Mouse (Mus musculus): ENCODE results near the gene Tspan13. TPM values are rescaled to one million over a fixed set of nuclear protein-coding genes. Genes with fewer than 3 reads are reported as not detected.

Tspan13 gene
- total and polyA plus RNA-seq, 2 experiments: 0.74 to 1.9 TPM

DNA sequence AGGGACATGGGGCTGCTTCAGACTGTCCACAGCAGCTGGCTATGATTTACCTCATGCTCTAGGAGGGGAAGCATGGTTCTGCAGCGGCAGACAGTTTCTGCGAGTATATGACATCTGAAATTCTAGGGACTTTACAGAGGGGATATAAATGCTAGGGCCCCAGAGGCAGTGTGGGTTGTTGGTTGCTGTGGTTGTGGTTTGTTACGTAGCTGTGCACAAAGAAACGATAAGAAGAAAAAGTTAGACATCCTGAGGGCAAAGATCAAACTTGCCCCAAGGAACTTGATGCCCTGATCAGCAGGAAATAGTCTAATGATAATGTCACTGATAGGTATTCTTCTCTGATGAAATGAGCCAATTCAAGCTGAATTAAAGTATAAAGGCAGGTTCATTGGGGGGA is 22.7 kb downstream of the Tspan13 start:
- H3K79me2 ChIP-seq (ENCODE audit: control insufficient read depth, insufficient read depth, low read length): no peaks in the 10 kb centered on the region
- no peaks in the 10 kb centered on the region for H3K36me3 ChIP-seq (ENCODE audit: control insufficient read depth, insufficient read depth, low read length)
- H3K27me3 ChIP-seq (ENCODE audit: control insufficient read depth, insufficient read depth, low read length): no peaks in the 10 kb centered on the region
- DNase-seq (ENCODE audit: extremely low read depth, low read depth, low spot score): no peak
- H3K4me1 ChIP-seq (ENCODE audit: control insufficient read depth, insufficient read depth, low read length): no peaks in the 10 kb centered on the region
- TF ChIP-seq CTCF (IDR thresholded peaks at IDR 0.05; ENCODE audit: low read depth, low read length) (no peak), POLR2A (IDR thresholded peaks at IDR 0.05; ENCODE audit: extremely low read depth, insufficient read depth, low read length) (no peak)
- H3K4me3 ChIP-seq (ENCODE audit: insufficient read depth, low read depth, low read length): no peak overlapping the region
- H3K27ac ChIP-seq (replicated peaks; ENCODE audit: insufficient read depth, low read depth, low read length): no peak overlapping the region
- no peak overlapping the region for H3K9ac ChIP-seq (ENCODE audit: low read depth, low read length)
- 87% methylated on average over 4 of the region's 4 CpGs for WGBS

DNA sequence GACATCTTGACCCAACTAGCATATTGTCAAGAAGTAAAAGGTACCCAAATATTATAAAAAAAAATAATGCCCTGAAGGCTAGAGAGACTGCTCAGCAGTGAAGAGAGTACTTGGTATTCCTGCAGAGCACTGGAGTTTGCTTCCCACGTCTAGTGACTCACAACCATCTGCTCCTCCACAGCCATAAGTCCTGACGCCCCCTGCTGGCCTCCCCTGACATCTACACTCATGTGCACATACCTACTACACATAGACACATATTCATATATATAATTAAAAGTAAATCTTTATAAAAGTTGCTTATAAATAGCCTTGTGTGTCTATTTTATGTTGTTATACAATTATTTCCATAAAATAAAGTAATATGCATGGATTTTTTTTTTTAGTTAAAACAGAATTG is 24.5 kb downstream of the Tspan13 start:
- Histone ChIP-seq H3K4me1 (ENCODE audit: control insufficient read depth, insufficient read depth, low read length) (no peaks in the 10 kb centered on the region), H3K27me3 (ENCODE audit: control insufficient read depth, insufficient read depth, low read length) (no peaks in the 10 kb centered on the region), H3K9ac (ENCODE audit: low read depth, low read length) (no peak overlapping the region), H3K36me3 (ENCODE audit: control insufficient read depth, insufficient read depth, low read length) (no peaks in the 10 kb centered on the region), H3K27ac (replicated peaks; ENCODE audit: insufficient read depth, low read depth, low read length) (no peak overlapping the region), H3K4me3 (ENCODE audit: insufficient read depth, low read depth, low read length) (no peak overlapping the region), H3K79me2 (ENCODE audit: control insufficient read depth, insufficient read depth, low read length) (no peaks in the 10 kb centered on the region)
- no peak for DNase-seq (ENCODE audit: extremely low read depth, low read depth, low spot score)
- WGBS: 76% methylated on average over 2 of the region's 2 CpGs
- TF ChIP-seq CTCF (IDR thresholded peaks at IDR 0.05; ENCODE audit: low read depth, low read length) (no peak), POLR2A (IDR thresholded peaks at IDR 0.05; ENCODE audit: extremely low read depth, insufficient read depth, low read length) (no peak)

DNA sequence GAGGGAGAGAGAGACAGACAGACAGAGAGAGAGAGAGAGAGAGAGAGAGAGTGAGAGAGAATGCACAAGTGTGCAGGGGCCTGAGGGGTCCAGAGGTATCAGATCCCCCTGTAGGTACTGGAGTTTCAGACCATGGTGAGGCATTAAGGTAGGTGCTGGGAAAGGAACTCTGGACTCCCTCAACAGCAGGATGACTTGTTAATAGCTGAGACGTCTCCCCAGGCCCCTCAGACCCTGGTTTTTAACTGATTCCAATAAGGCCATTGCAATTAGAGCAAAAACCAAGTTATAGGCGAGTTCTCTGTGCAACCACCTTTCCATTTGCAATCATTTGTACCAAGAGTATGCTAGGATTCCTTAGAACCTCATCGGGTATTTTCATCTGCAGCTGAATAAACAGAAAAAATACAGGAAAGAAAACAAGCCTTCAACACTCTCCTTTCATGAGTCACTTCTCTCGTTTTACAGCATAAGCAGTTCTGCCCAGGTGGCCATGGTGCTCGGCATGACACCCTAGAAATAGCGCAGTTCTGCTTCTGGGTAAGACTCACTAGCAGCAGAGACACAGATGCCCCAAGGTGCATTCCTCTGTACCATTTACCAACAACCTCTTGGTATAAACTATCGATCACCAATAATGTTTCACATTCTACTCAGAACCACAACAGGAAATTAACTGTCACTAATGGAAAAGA is 28.9 kb downstream of the Tspan13 start:
- no peaks in the 10 kb centered on the region for H3K27me3 ChIP-seq (ENCODE audit: control insufficient read depth, insufficient read depth, low read length)
- DNase-seq (ENCODE audit: extremely low read depth, low read depth, low spot score): no peak
- TF ChIP-seq POLR2A (IDR thresholded peaks at IDR 0.05; ENCODE audit: extremely low read depth, insufficient read depth, low read length): no peak
- TF ChIP-seq CTCF (IDR thresholded peaks at IDR 0.05; ENCODE audit: low read depth, low read length): no peak
- 87% methylated on average over 7 of the region's 7 CpGs for WGBS
- no peaks in the 10 kb centered on the region for H3K4me1 ChIP-seq (ENCODE audit: control insufficient read depth, insufficient read depth, low read length)
- H3K27ac ChIP-seq (replicated peaks; ENCODE audit: insufficient read depth, low read depth, low read length): no peak overlapping the region
- H3K4me3 ChIP-seq (ENCODE audit: insufficient read depth, low read depth, low read length): no peak overlapping the region
- no peak overlapping the region for H3K9ac ChIP-seq (ENCODE audit: low read depth, low read length)
- no peaks in the 10 kb centered on the region for H3K79me2 ChIP-seq (ENCODE audit: control insufficient read depth, insufficient read depth, low read length)
- H3K36me3 ChIP-seq (ENCODE audit: control insufficient read depth, insufficient read depth, low read length): no peaks in the 10 kb centered on the region

DNA sequence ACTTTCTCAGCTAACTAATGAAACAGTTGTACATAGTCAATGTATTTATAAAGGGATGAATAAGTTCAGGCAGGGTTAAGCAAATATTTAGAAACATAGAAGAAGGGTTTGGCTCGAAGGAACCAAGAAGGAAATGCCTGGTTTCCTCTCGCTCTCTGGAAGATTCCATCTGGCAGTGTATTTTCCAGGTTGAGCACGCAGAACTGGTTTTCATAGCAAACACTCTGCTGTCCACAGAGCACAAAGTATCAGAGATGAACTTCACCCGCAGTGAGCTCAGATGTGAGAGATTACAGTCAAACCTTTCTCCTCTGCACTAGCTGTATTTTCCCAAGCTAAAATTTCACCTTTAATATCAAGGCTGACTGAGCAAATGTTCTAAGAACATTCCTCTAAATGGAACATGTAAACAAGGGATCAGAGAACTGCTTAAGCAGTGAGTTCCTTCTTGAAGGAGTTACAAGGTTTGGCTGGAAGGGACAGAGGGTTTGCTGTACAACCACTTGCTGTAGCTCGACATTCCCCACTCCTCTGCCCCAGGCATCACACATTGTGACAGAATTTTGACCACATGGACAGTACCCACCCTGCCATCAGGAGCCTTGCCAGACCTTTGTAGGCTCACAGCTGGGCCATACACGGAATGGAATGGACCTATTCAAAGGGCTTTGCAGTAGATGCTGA is 33.8 kb downstream of the Tspan13 start:
- WGBS: 41% methylated on average over 6 of the region's 6 CpGs
- peak; percentile 3 for DNase-seq (ENCODE audit: extremely low read depth, low read depth, low spot score)
- no peak overlapping the region for H3K27ac ChIP-seq (replicated peaks; ENCODE audit: insufficient read depth, low read depth, low read length)

DNA sequence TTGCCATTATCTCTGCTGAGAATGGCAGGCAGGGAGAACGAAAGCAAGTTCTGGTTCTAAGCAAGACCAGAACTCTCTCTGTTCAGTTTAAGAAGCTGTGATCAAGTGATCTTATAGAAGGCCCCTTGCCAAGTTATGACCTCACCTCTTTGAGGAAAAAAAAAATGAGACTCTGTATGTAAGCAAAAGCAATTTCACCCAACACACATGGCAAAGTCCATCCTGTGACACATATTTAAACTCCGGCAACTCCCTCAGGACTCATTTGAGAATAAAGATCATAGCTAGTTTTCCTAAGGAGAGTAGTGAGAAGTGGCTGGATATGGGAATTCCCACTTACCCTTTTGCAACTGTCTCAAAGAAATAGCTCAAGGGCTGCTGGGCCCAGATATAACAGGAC is 34.7 kb downstream of the Tspan13 start:
- 70% methylated on average over 2 of the region's 2 CpGs for WGBS
- DNase-seq (ENCODE audit: extremely low read depth, low read depth, low spot score): no peak
- TF ChIP-seq CTCF (IDR thresholded peaks at IDR 0.05; ENCODE audit: low read depth, low read length): no peak
- TF ChIP-seq POLR2A (IDR thresholded peaks at IDR 0.05; ENCODE audit: extremely low read depth, insufficient read depth, low read length): no peak

More for the DNA sequence above, 33.8 kb downstream of the Tspan13 start:
- Histone ChIP-seq H3K4me1 (ENCODE audit: control insufficient read depth, insufficient read depth, low read length) (no peaks in the 10 kb centered on the region), H3K4me3 (ENCODE audit: insufficient read depth, low read depth, low read length) (no peak overlapping the region), H3K36me3 (ENCODE audit: control insufficient read depth, insufficient read depth, low read length) (no peaks in the 10 kb centered on the region), H3K27me3 (ENCODE audit: control insufficient read depth, insufficient read depth, low read length) (no peaks in the 10 kb centered on the region), H3K9ac (ENCODE audit: low read depth, low read length) (no peak overlapping the region), H3K79me2 (ENCODE audit: control insufficient read depth, insufficient read depth, low read length) (no peaks in the 10 kb centered on the region)
- no peak for TF ChIP-seq POLR2A (IDR thresholded peaks at IDR 0.05; ENCODE audit: extremely low read depth, insufficient read depth, low read length)
- no peak for TF ChIP-seq CTCF (IDR thresholded peaks at IDR 0.05; ENCODE audit: low read depth, low read length)

DNA sequence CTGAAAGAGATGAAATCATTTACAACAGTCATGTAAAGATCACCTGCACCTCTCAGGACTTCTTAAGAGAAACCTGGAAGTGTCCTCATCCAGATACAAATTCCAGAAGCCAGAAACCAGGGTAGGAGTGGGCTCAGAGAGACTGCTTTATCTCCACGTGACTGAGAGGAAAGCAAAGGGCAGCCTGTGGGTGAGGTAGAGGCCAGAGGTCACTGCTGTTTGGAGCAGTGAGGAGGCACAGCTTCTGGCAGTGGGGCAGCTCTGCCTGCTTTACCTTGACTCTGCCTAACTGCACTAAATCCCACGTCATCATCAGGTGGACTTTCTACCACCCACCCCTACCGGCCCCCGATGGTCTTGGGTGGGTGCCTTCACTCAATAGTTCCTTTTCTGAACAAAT is 37.6 kb downstream of the Tspan13 start:
- no peak overlapping the region for H3K27ac ChIP-seq (replicated peaks; ENCODE audit: insufficient read depth, low read depth, low read length)
- no peaks in the 10 kb centered on the region for H3K36me3 ChIP-seq (ENCODE audit: control insufficient read depth, insufficient read depth, low read length)
- H3K4me1 ChIP-seq (ENCODE audit: control insufficient read depth, insufficient read depth, low read length): no peaks in the 10 kb centered on the region
- H3K27me3 ChIP-seq (ENCODE audit: control insufficient read depth, insufficient read depth, low read length): no peaks in the 10 kb centered on the region
- no peak overlapping the region for H3K4me3 ChIP-seq (ENCODE audit: insufficient read depth, low read depth, low read length)
- no peak for TF ChIP-seq POLR2A (IDR thresholded peaks at IDR 0.05; ENCODE audit: extremely low read depth, insufficient read depth, low read length)
- TF ChIP-seq CTCF (IDR thresholded peaks at IDR 0.05; ENCODE audit: low read depth, low read length): no peak
- peak; percentile 3 for DNase-seq (ENCODE audit: extremely low read depth, low read depth, low spot score)
- H3K9ac ChIP-seq (ENCODE audit: low read depth, low read length): no peak overlapping the region
- WGBS: 29% methylated on average over 4 of the region's 4 CpGs
- no peaks in the 10 kb centered on the region for H3K79me2 ChIP-seq (ENCODE audit: control insufficient read depth, insufficient read depth, low read length)

More for the DNA sequence above, 34.7 kb downstream of the Tspan13 start:
- Histone ChIP-seq H3K36me3 (ENCODE audit: control insufficient read depth, insufficient read depth, low read length) (no peaks in the 10 kb centered on the region), H3K27me3 (ENCODE audit: control insufficient read depth, insufficient read depth, low read length) (no peaks in the 10 kb centered on the region), H3K9ac (ENCODE audit: low read depth, low read length) (no peak overlapping the region), H3K27ac (replicated peaks; ENCODE audit: insufficient read depth, low read depth, low read length) (no peak overlapping the region), H3K4me3 (ENCODE audit: insufficient read depth, low read depth, low read length) (no peak overlapping the region), H3K4me1 (ENCODE audit: control insufficient read depth, insufficient read depth, low read length) (no peaks in the 10 kb centered on the region), H3K79me2 (ENCODE audit: control insufficient read depth, insufficient read depth, low read length) (no peaks in the 10 kb centered on the region)

Measured in liver, adult 2 months (tissue).